Mouse (Mus musculus) stomach, postnatal 0 days (tissue): ENCODE data around the gene Zfp512b. TPM values are rescaled to one million over a fixed set of nuclear protein-coding genes. Genes with fewer than 3 reads are reported as not detected.

ENCODE experiments used
- ATAC-seq: fragments of 200-750 bp; cut with Nextera tagmentation; 2 replicates; pipeline ENCODE4 v1.8.0; 2017; ENCODE audit not compliant: low FRiP score, low TSS enrichment
- DNase-seq: peaks from one replicate; pipeline ENCODE4 v3.0.0-alpha.2; 2016; ENCODE audit warnings: low spot score
- H3K27ac ChIP-seq: fragments of 300-500 bp; sonication (generic); replicated peaks from 2 replicates; pipeline ENCODE4 v1.5.1; 2014; ENCODE audit warnings: mild to moderate bottlenecking, control low read depth
- H3K27me3 ChIP-seq: fragments of 300-500 bp; sonication (generic); 2 replicates; pipeline ENCODE4 v1.6.1; 2014; ENCODE audit warnings: low read length; ENCODE audit not compliant: control insufficient read depth, insufficient read depth
- H3K36me3 ChIP-seq: fragments of 300-500 bp; sonication (generic); 2 replicates; pipeline ENCODE4 v1.6.1; 2014; ENCODE audit warnings: low read length, mixed read lengths; ENCODE audit not compliant: control insufficient read depth, insufficient read depth
- H3K4me1 ChIP-seq: fragments of 300-500 bp; sonication (generic); replicated peaks from 2 replicates; pipeline ENCODE4 v1.6.1; 2014; ENCODE audit warnings: antibody characterized with exemption; ENCODE audit not compliant: control insufficient read depth, insufficient read depth
- H3K4me2 ChIP-seq: fragments of 300-500 bp; sonication (generic); replicated peaks from 2 replicates; pipeline ENCODE4 v1.6.1; 2014; ENCODE audit warnings: low read depth, mild to moderate bottlenecking, control low read depth, moderate library complexity
- H3K4me3 ChIP-seq: fragments of 300-500 bp; sonication (generic); 2 replicates; pipeline ENCODE4 v1.5.1; 2014; ENCODE audit warnings: low read depth, low read length, control low read depth
- H3K9ac ChIP-seq: fragments of 300-500 bp; sonication (generic); 2 replicates; pipeline ENCODE4 v1.6.1; 2014; ENCODE audit warnings: mild to moderate bottlenecking, low read length, control low read depth, mixed read lengths
- H3K9me3 ChIP-seq: fragments of 300-500 bp; sonication (generic); 2 replicates; pipeline ENCODE4 v1.6.1; 2016; ENCODE audit warnings: low read length; ENCODE audit not compliant: control insufficient read depth
- CTCF ChIP-seq: IDR thresholded peaks from 2 replicates; pipeline ENCODE4 v1.5.1; 2016; ENCODE audit warnings: antibody characterized with exemption, low read depth, mild to moderate bottlenecking, moderate library complexity
- EP300 ChIP-seq: optimal IDR thresholded peaks from 2 replicates; pipeline ENCODE3; 2016; ENCODE audit warnings: antibody characterized with exemption
- WGBS: fragments of 180-500 bp; shearing (Covaris S2); extraction: QIAGEN DNeasy Blood & Tissue Kit; methylation state at CpG from one replicate; pipeline ENCODE4 v1.1.7; 2014; 5-methylcytosine and 5-hydroxymethylcytosine counted together
- polyA plus RNA-seq: library from polyadenylated mRNA; unstranded; fragments of >200 nt; fragmentation: Nextera tagmentation; extraction: Ambion mirVana; gene quantifications from 2 replicates; pipeline ENCODE4 v1.2.1, GENCODE M21; 2015

Zfp512b gene
- polyA plus RNA-seq, 1 experiment from 2014 or later, result 15.9 TPM

DNA sequence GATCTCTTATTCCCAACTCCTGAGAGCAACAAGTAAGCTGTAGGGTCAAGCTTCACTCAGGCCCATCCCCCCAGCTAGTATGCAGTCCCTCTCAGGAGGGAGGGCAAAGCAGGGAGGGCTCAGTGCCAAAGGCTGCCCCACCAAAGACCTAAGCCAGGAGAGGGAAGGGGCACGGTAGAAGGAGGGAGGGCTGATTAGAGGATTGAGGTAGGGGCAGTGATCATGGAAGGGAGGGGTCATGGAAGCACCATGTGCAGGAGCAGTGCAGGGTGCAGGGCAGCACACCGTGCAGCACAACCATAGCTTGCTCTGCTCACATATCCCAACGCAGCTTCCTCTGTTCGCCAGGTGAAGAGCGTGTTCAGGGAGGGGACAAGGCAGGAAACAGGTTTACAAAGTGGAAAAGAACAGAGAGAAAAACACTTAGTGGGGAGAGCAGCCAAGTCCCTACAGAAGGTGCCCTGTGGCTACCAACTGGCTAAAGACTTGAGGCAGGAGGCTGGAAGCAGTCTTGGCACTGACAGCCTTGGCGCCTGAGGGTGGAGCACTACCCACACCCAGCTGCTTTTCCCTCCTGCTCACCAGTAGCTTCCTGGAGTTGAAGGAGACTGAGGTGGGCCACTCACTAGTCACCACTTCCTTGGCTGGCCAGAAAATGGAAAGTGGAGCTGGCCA, 21.5 kb downstream of the Zfp512b start:
- no peak overlapping the region for H3K4me2 ChIP-seq
- no peak overlapping the region for H3K4me3 ChIP-seq
- no peaks in the 10 kb centered on the region for H3K9me3 ChIP-seq
- DNase-seq (peak; percentile 10), ATAC-seq (no peak)
- TF ChIP-seq EP300 (no peak), CTCF (no peak)
- WGBS, result 68% methylated on average over 6 of the region's 6 CpGs
- H3K4me1 ChIP-seq, result no peaks in the 10 kb centered on the region
- H3K9ac ChIP-seq, result no peak overlapping the region
- H3K27ac ChIP-seq, result no peak overlapping the region
- H3K27me3 ChIP-seq, result no peaks in the 10 kb centered on the region
- H3K36me3 ChIP-seq, result peaks cover 15% of the 10 kb centered on the region; the same call in 1 of the 2 replicates

DNA sequence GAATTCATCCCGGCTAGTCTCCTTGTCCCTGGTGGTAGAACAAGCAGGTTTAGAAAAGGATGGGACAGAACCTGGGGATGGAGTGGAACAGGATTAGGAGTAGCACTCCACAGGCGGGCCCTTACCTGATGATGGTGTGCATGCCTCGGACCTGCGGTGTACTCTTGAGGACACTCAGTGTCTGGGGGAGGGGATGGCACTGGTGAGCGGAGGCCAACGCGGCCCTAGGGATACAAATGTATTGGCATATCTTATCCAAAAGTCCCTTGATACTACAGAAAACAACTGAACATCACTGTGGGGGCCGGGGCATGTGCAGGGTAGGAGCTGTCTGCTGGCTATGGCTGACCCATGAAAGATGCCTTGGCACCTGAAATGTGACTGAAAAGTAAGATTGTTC, 22.2 kb downstream of the Zfp512b start:
- DNase-seq (no peak), ATAC-seq (no peak)
- Histone ChIP-seq H3K4me1 (no peaks in the 10 kb centered on the region), H3K9ac (no peak overlapping the region), H3K9me3 (no peaks in the 10 kb centered on the region), H3K27me3 (no peaks in the 10 kb centered on the region), H3K4me2 (no peak overlapping the region), H3K4me3 (no peak overlapping the region), H3K36me3 (peaks cover 15% of the 10 kb centered on the region; the same call in 1 of the 2 replicates), H3K27ac (no peak overlapping the region)
- 90% methylated on average over 8 of the region's 8 CpGs for WGBS
- TF ChIP-seq CTCF, result no peak
- no peak for TF ChIP-seq EP300

DNA sequence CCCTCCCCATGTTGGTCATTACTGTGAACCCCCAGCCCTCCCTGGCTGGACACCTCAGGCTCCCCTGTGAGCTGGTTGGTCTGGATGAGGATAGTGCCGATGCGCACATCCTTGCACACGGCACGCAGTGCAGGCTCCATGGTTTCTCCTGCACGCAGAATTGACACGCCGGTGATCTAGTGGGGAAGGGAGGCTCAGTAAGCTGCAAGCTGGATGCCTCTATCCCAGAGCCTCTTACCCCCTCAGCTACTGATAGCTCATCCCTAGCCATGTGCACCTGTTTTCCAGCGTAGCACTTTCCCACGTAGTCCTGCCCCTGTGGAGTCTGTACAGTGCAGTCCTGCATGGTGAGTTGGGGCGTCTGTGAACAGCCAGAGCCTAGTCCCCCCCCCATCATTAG, 22.7 kb downstream of the Zfp512b start:
- Histone ChIP-seq H3K9ac (no peak overlapping the region), H3K9me3 (no peaks in the 10 kb centered on the region), H3K36me3 (peaks cover 15% of the 10 kb centered on the region; the same call in 1 of the 2 replicates), H3K27me3 (no peaks in the 10 kb centered on the region), H3K4me2 (no peak overlapping the region), H3K4me3 (no peak overlapping the region), H3K27ac (no peak overlapping the region), H3K4me1 (no peaks in the 10 kb centered on the region)
- ATAC-seq, result no peak
- TF ChIP-seq EP300 (no peak), CTCF (no peak)
- peak; percentile 12 for DNase-seq
- WGBS, result 92% methylated on average over 10 of the region's 10 CpGs

DNA sequence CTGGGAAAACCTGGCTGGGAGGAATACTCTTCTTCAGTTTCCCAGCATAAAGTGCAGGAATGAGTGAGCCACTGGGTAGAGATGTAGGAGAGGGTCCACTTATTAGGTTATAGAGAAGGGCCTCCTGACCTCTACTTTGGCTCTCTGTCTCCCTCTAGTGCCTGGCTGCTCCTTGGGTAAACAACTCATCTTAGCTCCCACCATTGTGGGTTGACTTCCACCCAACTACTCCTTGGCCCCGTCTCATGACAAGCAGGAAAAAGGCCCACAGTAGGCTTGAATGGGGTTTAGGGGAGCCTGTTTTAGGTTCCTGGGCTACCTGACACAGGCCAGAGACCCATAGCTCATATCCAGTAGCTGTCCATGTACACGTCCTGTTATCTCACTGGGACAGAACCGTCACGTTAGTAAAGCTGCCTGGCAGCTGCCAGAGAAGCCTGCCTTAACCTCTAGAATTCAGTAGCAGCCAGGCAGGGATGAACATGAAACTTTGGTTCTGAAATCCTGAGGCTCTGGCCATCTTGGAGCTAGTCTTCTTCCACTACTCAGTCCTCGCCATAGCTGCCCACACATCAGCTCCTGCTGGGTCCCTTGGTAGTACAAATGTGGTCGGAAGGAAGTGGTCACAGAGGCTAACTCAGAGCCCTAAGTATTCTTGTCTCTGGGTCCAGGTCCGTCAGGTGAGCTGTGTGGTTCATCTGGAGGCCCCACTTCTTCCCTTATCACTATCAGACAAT, 24.2 kb downstream of the Zfp512b start:
- DNase-seq (peak; percentile 57), ATAC-seq (no peak)
- H3K36me3 ChIP-seq, result peaks cover 11% of the 10 kb centered on the region; the same call in 1 of the 2 replicates
- H3K4me3 ChIP-seq, result no peak overlapping the region
- H3K27me3 ChIP-seq, result no peaks in the 10 kb centered on the region
- no peak overlapping the region for H3K27ac ChIP-seq
- no peak overlapping the region for H3K9ac ChIP-seq
- H3K4me2 ChIP-seq, result no peak overlapping the region
- 70% methylated on average over 7 of the region's 7 CpGs for WGBS
- H3K9me3 ChIP-seq, result no peaks in the 10 kb centered on the region
- H3K4me1 ChIP-seq, result no peaks in the 10 kb centered on the region
- no peak for TF ChIP-seq EP300
- peak; percentile 76 for TF ChIP-seq CTCF

DNA sequence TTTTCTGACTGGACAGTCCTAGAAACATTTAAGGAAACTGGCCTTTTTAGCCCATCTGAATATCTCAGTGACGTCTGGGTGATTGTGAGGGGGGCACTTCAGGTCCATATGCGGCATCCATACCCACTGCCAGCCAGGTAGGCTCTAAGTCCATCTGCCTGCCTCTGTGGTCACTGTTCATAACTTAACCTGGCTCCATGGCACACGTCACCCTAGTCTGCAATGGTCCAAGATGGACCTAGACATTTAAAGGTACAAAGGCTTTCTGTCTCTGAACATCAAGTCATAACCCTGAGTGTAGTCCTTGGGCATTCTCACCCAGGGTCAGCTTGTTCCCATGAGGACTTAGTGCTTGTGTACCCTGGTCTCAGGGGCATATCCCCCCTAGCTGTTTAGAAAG, 25.3 kb downstream of the Zfp512b start:
- Histone ChIP-seq H3K4me1 (no peaks in the 10 kb centered on the region), H3K36me3 (peaks cover 5% of the 10 kb centered on the region; the same call in 1 of the 2 replicates), H3K27ac (no peak overlapping the region), H3K9me3 (no peaks in the 10 kb centered on the region), H3K27me3 (no peaks in the 10 kb centered on the region), H3K4me2 (no peak overlapping the region), H3K9ac (no peak overlapping the region), H3K4me3 (no peak overlapping the region)
- no peak for ATAC-seq
- 91% methylated on average over 3 of the region's 3 CpGs for WGBS
- TF ChIP-seq CTCF (no peak), EP300 (no peak)
- DNase-seq, result no peak

DNA sequence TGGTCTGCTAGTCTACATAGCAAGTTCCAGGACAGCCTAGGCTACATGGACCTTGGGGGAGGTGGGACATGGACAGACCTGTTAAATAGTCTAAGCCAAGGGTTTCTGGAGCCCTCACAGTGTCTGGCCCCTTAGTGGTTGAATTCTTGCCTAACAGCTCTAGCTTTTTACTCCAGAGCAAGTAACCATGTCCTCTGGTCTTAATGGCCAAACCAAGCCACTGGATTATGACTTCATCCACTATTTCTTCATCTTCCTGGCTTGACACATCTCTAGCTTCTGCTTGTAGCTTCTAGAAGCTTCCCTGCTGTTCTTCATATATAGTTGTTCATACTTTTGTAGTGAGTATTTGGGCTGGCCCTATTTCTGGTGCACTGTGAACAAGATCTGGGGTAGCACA, 38.8 kb downstream of the Zfp512b start:
- ATAC-seq, result no peak
- no peak overlapping the region for H3K4me3 ChIP-seq
- peaks cover 14% of the 10 kb centered on the region for H3K36me3 ChIP-seq
- no peaks in the 10 kb centered on the region for H3K4me1 ChIP-seq
- H3K9me3 ChIP-seq, result no peaks in the 10 kb centered on the region
- H3K27me3 ChIP-seq, result no peaks in the 10 kb centered on the region
- TF ChIP-seq CTCF (no peak), EP300 (no peak)
- DNase-seq, result no peak
- H3K4me2 ChIP-seq, result no peak overlapping the region
- no peak overlapping the region for H3K27ac ChIP-seq
- no peak overlapping the region for H3K9ac ChIP-seq
